Mouse (Mus musculus) G1E (cell line): ENCODE measurements around the gene Tnr.

ENCODE experiments used
- CTCF ChIP-seq: IDR thresholded peaks from 2 replicates; pipeline ENCODE4 v1.5.1; 2012; ENCODE audit warnings: low read depth, low read length, inconsistent platforms, mixed read lengths
- POLR2AphosphoS5 ChIP-seq: IDR thresholded peaks from 2 replicates; pipeline ENCODE4 v1.6.1; 2012; ENCODE audit warnings: low read depth, low read length, inconsistent platforms; ENCODE audit not compliant: insufficient replicate concordance
- TAL1 ChIP-seq: conservative IDR thresholded peaks from 2 replicates; pipeline ENCODE4 v1.6.1; 2012; ENCODE audit warnings: low read depth, low read length, inconsistent platforms, mixed read lengths

GRCm38 (mm10) chr1:159566046-159566445 is 42.5 kb downstream of the Tnr start:
- TF ChIP-seq POLR2AphosphoS5: no peak
- TF ChIP-seq CTCF: no peak
- TF ChIP-seq TAL1: no peak
